Comparison of ENCODE assay signal across 10 mouse cellular contexts in the genomic region with DNA sequence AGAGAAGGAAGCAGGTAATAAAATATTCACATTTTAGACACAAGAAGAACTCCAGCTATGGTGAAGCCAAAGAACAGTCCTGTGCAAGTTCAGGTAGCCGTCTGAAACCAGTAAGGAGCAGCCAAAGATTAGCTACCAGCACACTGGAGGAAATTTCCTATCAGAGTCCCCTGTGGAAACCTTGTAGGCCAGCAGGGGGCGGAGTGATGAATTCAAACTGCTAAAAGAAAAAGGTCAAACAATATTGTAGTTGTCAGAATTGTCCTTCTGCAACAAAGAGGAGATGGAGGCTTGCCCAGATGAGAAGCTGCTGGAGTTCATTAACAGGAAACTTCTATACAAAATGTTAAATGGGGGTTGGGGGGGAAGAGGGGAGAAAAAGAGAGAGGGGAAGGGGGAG.
DNase-seq lines count a peak whose midpoint lies in the region; ATAC-seq lines count a peak whose summit lies in the region.
"Had no signal": no experiment of that assay in that cellular context is flagged by ENCODE, and none has a peak within 500 bp of the region (broad histone marks: within the 10 kb centered on the region; RNA-seq: fewer than 3 reads in every experiment).

No protein-coding gene starts in this region.

- no peaks in the 10 kb centered on the region for H3K36me3 ChIP-seq in forebrain, embryonic 14.5 days (ENCODE audit: control insufficient read depth, insufficient read depth, low read length)
- no peaks in the 10 kb centered on the region for H3K36me3 ChIP-seq in forebrain, embryonic 13.5 days (ENCODE audit: poor library complexity, severe bottlenecking)
- H3K36me3 ChIP-seq in neural tube, embryonic 11.5 days (ENCODE audit: control insufficient read depth, insufficient read depth, low read length), result no peaks in the 10 kb centered on the region
- H3K36me3 ChIP-seq: limb, embryonic 13.5 days had no signal

- no peaks in the 10 kb centered on the region for H3K4me1 ChIP-seq in forebrain, embryonic 14.5 days (ENCODE audit: control insufficient read depth, insufficient read depth, low read length)
- H3K4me1 ChIP-seq in forebrain, embryonic 13.5 days, result no peaks in the 10 kb centered on the region
- H3K4me1 ChIP-seq in neural tube, embryonic 11.5 days (ENCODE audit: control insufficient read depth, insufficient read depth, low read length), result no peaks in the 10 kb centered on the region
- H3K4me1 ChIP-seq: limb, embryonic 13.5 days had no signal

- no peak overlapping the region for H3K4me2 ChIP-seq in forebrain, embryonic 14.5 days (ENCODE audit: low read length)
- H3K4me2 ChIP-seq in forebrain, embryonic 13.5 days, result no peak overlapping the region
- H3K4me2 ChIP-seq in neural tube, embryonic 11.5 days (ENCODE audit: low read depth), result no peak overlapping the region
- H3K4me2 ChIP-seq: limb, embryonic 13.5 days had no signal

- ATAC-seq in forebrain, embryonic 14.5 days, result no peak
- no peak for ATAC-seq in forebrain, embryonic 13.5 days
- ATAC-seq in neural tube, embryonic 11.5 days (ENCODE audit: insufficient read depth, low FRiP score, low TSS enrichment), result no peak

- no peak overlapping the region for H3K27ac ChIP-seq in forebrain, embryonic 14.5 days (ENCODE audit: low read depth, low read length)
- no peak overlapping the region for H3K27ac ChIP-seq in forebrain, embryonic 13.5 days
- H3K27ac ChIP-seq in neural tube, embryonic 11.5 days (ENCODE audit: low read depth, low read length), result no peak overlapping the region
- H3K27ac ChIP-seq: limb, embryonic 13.5 days had no signal

- no peaks in the 10 kb centered on the region for H3K9me3 ChIP-seq in forebrain, embryonic 14.5 days (replicated peaks; ENCODE audit: control insufficient read depth, low read length)
- H3K9me3 ChIP-seq in forebrain, embryonic 13.5 days (replicated peaks), result no peaks in the 10 kb centered on the region
- no peaks in the 10 kb centered on the region for H3K9me3 ChIP-seq in neural tube, embryonic 11.5 days (ENCODE audit: control insufficient read depth, low read length)
- H3K9me3 ChIP-seq: limb, embryonic 13.5 days had no signal

- H3K9ac ChIP-seq in forebrain, embryonic 14.5 days (ENCODE audit: low read length), result no peak overlapping the region
- H3K9ac ChIP-seq in forebrain, embryonic 13.5 days, result no peak overlapping the region
- no peak overlapping the region for H3K9ac ChIP-seq in neural tube, embryonic 11.5 days (ENCODE audit: low read length)
- H3K9ac ChIP-seq: limb, embryonic 13.5 days had no signal

- 20% methylated on average over 2 of the region's 2 CpGs for WGBS in forebrain, embryonic 14.5 days
- WGBS in forebrain, embryonic 13.5 days, result 29% methylated on average over 2 of the region's 2 CpGs
- WGBS in neural tube, embryonic 11.5 days, result 37% methylated on average over 2 of the region's 2 CpGs

- peak; percentile 62 for DNase-seq in forebrain, embryonic 14.5 days (ENCODE audit: low spot score)
- peak; percentile 20 for DNase-seq in ovary, postnatal 10 days (ENCODE audit: low spot score)
- DNase-seq in ovary, adult 18-20 months (ENCODE audit: low spot score), result no peak
- peak; percentile 70 for DNase-seq in embryo, embryonic 10.5 days (ENCODE audit: low spot score)
- peak; percentile 10 for DNase-seq in layer of hippocampus, adult 9-11 months
- DNase-seq in neural tube, embryonic 11.5 days (ENCODE audit: low spot score), result peak; percentile 16
- DNase-seq in thymus, postnatal 0 days (ENCODE audit: low spot score), result no peak

- H3K4me3 ChIP-seq in forebrain, embryonic 14.5 days (ENCODE audit: low read depth, low read length), result no peak overlapping the region
- no peak overlapping the region for H3K4me3 ChIP-seq in forebrain, embryonic 13.5 days
- no peak overlapping the region for H3K4me3 ChIP-seq in neural tube, embryonic 11.5 days (ENCODE audit: low read depth, low read length)
- H3K4me3 ChIP-seq: limb, embryonic 13.5 days had no signal

- no peaks in the 10 kb centered on the region for H3K27me3 ChIP-seq in forebrain, embryonic 14.5 days (replicated peaks; ENCODE audit: control insufficient read depth, insufficient read depth, low read length)
- no peaks in the 10 kb centered on the region for H3K27me3 ChIP-seq in forebrain, embryonic 13.5 days
- no peaks in the 10 kb centered on the region for H3K27me3 ChIP-seq in neural tube, embryonic 11.5 days (ENCODE audit: control insufficient read depth, insufficient read depth, low read length)
- H3K27me3 ChIP-seq: CH12.LX; limb, embryonic 13.5 days had no signal

Comparison
In these comparisons a context has a peak if more than half of its experiments do, and no peak if none do; other contexts are left out.
1. DNase-seq: peak in forebrain, embryonic 14.5 days (single experiment), ovary, postnatal 10 days (single experiment), embryo, embryonic 10.5 days (single experiment), layer of hippocampus, adult 9-11 months (single experiment) and neural tube, embryonic 11.5 days (single experiment); none in ovary, adult 18-20 months (single experiment) and thymus, postnatal 0 days (single experiment).